Mouse (Mus musculus) heart, adult 2 months (tissue): ENCODE data around the gene Cdc34b.

Source experiments
- CTCF ChIP-seq: fragments of 200-600 bp; IDR thresholded peaks from 2 replicates; pipeline ENCODE4 v1.8.1; 2022; ENCODE audit warnings: antibody characterized with exemption, mild to moderate bottlenecking, moderate library complexity
- EP300 ChIP-seq: fragments of 200-500 bp; IDR thresholded peaks from 2 replicates; pipeline ENCODE4 v1.6.1; 2011; ENCODE audit warnings: low read depth, low read length, control low read depth; ENCODE audit not compliant: insufficient read depth
- POLR2A ChIP-seq: fragments of 200-500 bp; IDR thresholded peaks from 2 replicates; pipeline ENCODE4 v1.6.1; 2011; ENCODE audit warnings: mild to moderate bottlenecking, low read depth, low read length, control low read depth; ENCODE audit not compliant: insufficient read depth

DNA sequence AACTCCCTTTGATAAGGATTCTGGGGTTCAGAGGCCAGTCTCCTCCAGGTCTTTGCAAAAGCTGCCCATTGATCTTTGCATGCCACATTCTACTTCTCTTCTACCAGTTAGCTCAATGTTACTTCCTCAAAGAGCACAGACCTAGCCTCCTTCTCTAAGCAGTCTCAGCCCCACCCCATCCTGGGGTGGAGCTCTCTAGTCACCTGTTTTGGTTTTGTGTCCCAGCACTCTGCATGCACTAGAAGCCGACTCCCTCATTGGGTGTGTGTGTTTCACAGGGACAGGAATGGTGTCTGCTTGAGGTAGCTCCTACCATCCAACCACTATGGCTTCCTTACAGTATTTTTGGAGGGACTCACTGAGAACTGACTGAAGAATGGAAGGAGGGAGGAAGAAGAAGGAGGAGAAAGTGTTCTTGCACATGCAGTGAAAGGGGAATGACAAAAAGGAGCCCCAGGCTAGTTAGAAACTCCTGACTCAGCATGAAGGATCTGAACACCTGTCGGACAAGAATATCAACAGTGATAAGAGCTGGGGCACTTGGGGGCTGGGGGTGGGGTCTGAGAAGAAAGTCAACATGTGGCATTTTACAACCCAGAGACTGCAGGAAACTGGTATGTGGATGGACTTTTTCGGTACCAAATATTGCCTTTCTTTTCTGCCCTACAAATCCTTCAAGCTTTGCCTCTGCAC is 30.9 kb downstream of the Cdc34b start:
- no peak for TF ChIP-seq POLR2A
- no peak for TF ChIP-seq CTCF
- no peak for TF ChIP-seq EP300
